Mouse (Mus musculus) frontal cortex, adult 2 months (tissue): Measurements from ENCODE around the gene Bcat2. TPM values are rescaled to one million over a fixed set of nuclear protein-coding genes. Genes with fewer than 3 reads are reported as not detected.

Experiments
- DNase-seq, 2 experiments: peaks; one replicate each; pipeline ENCODE4 v3.0.0; 2022; ENCODE audit warnings: low spot score in 1 of 2; ENCODE audit errors: extremely low spot score in 1 of 2
- polyA plus RNA-seq: library from polyadenylated mRNA; depleted of rRNA; stranded (reverse); fragments of >200 nt; gene quantifications from 2 replicates; pipeline ENCODE4 v1.2.3, GENCODE M21; 2012

Bcat2 gene
- polyA plus RNA-seq, 1 experiment: 22.6 TPM

DNA sequence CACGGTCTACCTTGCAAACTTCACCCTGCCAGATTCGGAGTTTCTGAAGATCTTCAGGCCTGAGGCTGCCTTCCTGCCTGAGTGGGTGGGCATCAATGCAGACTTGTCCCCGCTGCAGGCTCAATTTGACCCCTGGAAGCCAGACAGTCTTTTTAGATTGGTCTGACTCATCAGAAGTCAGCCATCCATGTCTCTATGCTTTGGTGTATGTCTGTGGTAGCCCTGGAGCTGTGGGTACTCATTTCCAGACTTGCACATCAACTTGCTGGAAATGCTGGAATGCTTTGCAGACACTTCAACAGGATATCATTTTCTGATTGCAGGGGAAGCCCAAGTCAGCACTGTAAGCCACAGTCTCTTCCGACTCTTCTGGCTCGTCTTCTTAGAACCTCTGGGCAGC lies 49.6 kb downstream of the Bcat2 start:
- no peak for DNase-seq

- no peak for DNase-seq
Observed at GRCm38 (mm10) chr7:45621443-45621842, 51.5 kb downstream of the Bcat2 start, which contains the start of gene Izumo1. Gene Izumo1, plus strand, starts transcription at chr7:45621811.

- no peak for DNase-seq
Observed at GRCm38 (mm10) chr7:45623507-45623906, 53.6 kb downstream of the Bcat2 start.

DNA sequence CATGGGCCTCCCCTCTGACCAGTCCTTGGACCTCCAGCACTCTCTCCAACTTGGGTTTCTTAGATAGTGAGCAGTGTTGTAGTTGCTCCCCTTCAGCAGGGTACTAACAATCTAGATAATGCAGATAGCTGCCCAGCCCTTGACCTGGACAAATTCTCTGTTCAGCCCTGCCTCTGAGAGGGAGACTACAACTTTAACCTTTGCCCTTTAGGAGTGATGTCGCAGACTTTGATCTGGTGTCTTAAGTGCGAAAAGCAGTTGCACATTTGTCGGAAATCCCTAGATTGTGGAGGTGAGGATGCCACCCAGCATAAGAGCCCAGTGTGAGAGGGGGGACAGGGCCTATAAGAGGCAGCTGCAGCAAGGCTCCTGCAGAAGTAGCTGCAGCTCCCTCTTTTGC lies 54.8 kb downstream of the Bcat2 start:
- no peak for DNase-seq

GRCm38 (mm10) chr7:45625481-45625880 lies 55.5 kb downstream of the Bcat2 start:
- no peak for DNase-seq

DNA sequence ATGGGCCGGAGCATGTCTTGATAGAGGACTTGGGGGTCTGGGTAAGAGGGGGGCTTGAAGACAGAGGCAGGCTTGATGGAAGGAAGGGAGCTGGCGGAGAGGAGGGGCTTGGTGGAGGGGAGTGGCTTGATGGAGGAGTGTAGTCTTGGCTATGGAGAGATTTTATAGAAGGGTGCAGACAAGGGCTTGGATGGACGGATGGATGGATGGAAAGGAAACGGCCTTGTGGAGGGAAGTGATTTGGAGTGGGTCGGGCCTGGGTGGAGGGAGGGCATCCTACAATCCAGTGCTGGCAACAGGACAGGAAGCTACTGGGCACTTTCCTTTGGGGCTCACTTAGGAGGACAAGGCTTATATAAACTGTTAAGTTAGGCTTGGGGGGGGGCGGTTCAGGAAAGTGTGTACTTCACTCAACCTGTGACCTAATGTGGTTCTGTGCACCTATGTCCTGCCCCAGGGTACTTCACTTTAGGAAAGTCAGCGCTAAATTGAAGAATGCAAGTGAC lies 56.7 kb downstream of the Bcat2 start:
- DNase-seq: no peak

- no peak for DNase-seq
Observed at GRCm38 (mm10) chr7:45627261-45627660, 57.3 kb downstream of the Bcat2 start, which contains the start of gene Rasip1. Gene Rasip1, plus strand, starts transcription at chr7:45627488.

- DNase-seq: peak in 1 of 2 experiments; percentile 80
Observed at GRCm38 (mm10) chr7:45628364-45629294, 58.7 kb downstream of the Bcat2 start.

DNA sequence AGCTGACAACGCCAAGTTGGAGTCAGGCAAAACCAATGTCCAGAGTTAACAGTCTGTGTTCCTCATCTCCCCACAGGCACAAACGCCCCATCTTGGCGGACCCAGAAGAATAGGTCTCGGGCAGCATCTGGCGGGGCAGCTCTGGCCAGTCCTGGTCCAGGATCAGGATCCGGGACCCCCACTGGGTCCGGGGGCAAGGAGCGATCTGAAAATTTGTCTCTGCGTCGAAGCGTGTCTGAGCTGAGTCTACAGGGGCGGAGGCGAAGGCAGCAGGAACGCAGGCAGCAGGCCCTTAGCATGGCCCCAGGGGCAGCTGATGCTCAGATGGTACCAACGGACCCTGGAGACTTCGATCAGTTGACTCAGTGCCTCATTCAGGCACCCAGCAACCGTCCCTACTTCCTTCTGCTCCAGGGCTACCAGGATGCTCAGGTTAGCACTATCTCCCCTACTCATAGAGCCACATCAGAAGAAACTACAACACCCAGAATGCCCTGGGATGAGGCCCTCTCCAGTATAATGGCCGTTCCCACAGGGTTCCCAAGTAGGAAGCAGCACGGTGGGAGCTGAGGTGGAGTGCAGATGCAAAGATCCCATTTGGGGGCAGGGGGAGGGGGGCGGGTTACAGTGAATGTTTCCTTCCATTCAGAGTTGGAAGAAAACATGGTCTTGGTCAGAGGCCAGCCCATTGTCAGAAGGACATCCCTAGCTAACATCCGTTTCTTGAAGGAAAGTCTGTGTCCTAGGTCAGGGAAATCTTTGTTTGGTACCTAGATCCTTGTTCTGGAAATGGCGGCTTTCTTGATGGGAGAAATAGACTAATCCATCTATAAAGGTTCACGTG lies 60.3 kb downstream of the Bcat2 start:
- DNase-seq: no peak

- no peak for DNase-seq
Observed at GRCm38 (mm10) chr7:45632499-45632898, 62.5 kb downstream of the Bcat2 start.

DNA sequence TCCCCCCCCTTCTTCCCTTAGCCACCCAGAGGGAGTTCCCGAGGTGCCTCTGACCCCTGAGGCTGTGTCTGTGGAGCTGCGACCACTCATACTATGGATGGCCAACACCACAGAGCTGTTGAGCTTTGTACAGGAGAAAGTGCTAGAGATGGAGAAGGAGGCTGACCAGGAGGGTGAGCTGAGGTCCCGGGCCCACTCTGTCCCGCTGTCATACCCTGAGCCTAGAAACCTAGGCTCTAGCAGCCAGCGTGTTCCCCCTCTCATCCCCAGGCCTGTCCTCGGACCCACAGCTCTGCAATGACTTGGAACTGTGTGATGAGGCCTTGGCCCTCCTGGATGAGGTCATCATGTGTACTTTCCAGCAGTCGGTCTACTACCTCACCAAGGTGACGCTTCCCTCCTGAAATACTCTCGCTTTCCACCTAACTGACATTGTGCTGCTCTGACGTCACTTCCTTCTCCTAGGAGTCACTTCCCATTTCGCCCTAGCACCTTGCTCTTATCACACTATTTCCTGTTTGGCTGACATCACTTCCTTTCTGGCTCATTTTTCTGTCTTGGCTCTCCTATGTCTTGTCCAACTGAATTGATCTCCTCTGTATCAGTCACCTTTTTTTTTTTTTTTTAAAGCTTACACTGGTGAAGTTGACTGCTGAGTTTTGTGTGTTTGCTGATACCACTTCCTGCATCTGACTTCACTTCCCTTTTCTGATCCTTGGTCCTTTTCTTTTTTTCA lies 65.2 kb downstream of the Bcat2 start:
- DNase-seq: no peak

- no peak for DNase-seq
Observed at GRCm38 (mm10) chr7:45635711-45636688, 66.0 kb downstream of the Bcat2 start.

GRCm38 (mm10) chr7:45637710-45638109 lies 67.8 kb downstream of the Bcat2 start:
- no peak for DNase-seq

GRCm38 (mm10) chr7:45638623-45639401 lies 68.9 kb downstream of the Bcat2 start:
- DNase-seq: peak; percentile 97 to 98
